Mouse (Mus musculus) kidney, adult 2 months (tissue): ENCODE data around the gene Dctd.

Experiments used
- CTCF ChIP-seq: fragments of 200-500 bp; conservative IDR thresholded peaks from 2 replicates; pipeline ENCODE4 v1.5.1; 2011; ENCODE audit warnings: low read depth, mild to moderate bottlenecking, control low read depth, low read length, moderate library complexity, mixed read lengths; ENCODE audit not compliant: insufficient read depth, insufficient read length
- POLR2A ChIP-seq: fragments of 200-500 bp; IDR thresholded peaks from one replicate; pipeline ENCODE4 v1.6.1; 2011; ENCODE audit warnings: low read depth, low read length, control low read depth

GRCm38 (mm10) chr8:48097131-48097794, 1.6 kb upstream of the Dctd start:
- peak; percentile 51; the same call in 1 of the 2 replicates for TF ChIP-seq CTCF
- no peak for TF ChIP-seq POLR2A
